Mouse (Mus musculus) liver (tissue): ENCODE data around the gene Depdc5.

ENCODE experiments used
- DNase-seq: peaks from one replicate; pipeline ENCODE4 v3.0.0-alpha.2; 2020; ENCODE audit warnings: mixed read lengths

The Depdc5 gene

GRCm38 (mm10) chr5:33002781-33003180, 139.3 kb downstream of the Depdc5 start:
- no peak for DNase-seq

GRCm38 (mm10) chr5:33003500-33003899, 140.0 kb downstream of the Depdc5 start:
- no peak for DNase-seq

DNA sequence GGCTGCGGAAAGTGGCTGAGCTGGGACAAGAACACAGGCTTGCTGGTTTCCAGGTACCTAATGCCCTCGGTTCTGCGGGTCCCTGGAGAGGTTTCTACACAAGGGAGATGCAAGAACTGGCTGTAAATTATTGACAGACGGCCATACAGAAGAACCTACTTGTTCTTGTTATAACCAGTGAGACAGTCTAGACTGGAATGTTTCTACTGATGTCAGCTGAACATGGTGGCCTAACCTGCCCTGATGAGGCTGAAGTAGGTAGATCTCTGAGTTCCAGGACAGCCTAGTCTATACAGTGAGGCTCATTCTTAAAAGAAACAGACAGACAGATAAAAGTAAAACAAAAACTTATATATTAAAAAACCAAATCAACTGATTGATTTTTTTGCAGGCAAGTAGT, 140.6 kb downstream of the Depdc5 start:
- no peak for DNase-seq

GRCm38 (mm10) chr5:33005442-33006145, 142.1 kb downstream of the Depdc5 start:
- DNase-seq = no peak

DNA sequence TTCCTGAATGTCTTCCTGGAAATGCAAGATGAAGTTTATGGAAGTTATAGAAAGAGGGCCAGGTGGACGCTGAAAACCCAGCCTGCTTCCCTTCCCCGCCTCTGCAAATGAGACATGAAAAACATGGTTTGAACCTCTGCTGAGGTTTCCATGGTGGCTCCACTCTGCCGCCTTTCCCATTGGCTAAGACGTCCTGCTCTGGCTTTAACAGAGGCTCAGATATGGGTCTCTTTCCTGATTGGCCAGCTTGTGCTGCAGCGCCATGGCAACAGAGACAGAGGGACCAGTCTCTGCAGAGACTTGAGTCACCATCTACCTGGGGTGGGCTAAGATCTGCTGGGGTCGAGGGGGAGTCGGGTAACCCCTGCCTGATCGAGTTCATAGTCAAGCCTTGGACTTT, 143.2 kb downstream of the Depdc5 start:
- no peak for DNase-seq

GRCm38 (mm10) chr5:33007371-33007770, 143.9 kb downstream of the Depdc5 start:
- DNase-seq = no peak

DNA sequence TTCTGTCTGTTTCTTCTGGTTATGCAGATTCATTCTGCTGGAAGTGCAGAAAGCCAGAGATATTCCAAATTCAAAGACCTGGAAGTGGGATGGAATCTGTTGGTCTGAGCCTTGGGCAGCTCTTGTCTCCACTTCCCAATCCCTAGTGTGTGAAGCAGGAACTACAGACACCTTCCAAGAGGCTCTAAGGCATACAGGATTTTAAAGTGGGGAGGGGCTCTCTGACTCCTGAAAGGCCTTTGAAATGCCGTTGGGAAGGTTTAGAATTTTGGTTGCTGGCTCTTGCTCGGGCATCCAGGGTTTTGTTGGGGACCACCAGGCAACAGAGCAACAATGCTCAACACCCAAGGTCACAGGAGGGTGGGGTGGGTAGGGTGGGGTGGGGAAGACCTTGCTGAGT, 145.8 kb downstream of the Depdc5 start:
- no peak for DNase-seq

GRCm38 (mm10) chr5:33009818-33010812, 146.6 kb downstream of the Depdc5 start:
- no peak for DNase-seq

GRCm38 (mm10) chr5:33011132-33012106, 147.9 kb downstream of the Depdc5 start:
- DNase-seq = no peak

DNA sequence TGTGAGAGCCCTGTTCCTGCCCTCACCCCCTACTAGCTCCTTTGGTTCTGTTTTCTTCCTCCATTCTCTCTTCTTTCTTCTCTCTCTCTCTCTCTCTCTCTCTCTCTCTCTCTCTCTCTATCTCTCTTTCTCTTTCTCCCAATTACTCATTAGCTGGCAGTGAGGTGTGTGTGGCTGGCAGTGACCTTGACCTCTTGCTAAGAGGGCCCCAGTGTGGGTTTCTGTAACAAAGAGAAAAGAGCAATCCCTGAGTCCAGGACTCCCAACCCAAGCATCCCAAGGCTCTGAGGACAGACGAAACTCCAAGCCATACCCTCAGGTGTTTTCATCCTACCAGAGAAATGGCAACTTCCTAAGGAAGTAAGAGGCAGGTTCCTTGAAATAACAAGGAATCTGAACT, 150.6 kb downstream of the Depdc5 start:
- no peak for DNase-seq

DNA sequence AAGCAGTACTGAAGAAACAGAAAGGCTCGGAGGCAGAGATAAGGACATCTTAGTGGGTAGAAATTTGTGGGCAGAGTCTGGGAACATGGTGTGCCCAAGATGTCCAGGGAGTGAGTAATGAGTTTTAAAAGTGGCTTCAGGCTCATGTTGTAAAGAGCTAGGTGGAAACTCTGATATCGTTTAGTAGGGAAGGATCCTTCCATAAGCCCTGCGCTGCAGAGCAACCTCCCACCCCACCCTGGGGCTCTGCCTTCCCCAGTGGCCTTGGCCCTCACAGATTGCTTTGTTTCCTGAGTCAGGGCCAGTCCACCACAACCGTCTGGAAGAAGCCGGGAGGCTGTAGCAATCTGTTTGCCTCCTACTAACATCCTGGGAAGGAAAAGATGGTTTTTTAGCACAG, 152.1 kb downstream of the Depdc5 start:
- DNase-seq = no peak

- no peak for DNase-seq
These were observed 154.7 kb downstream of the Depdc5 start for GRCm38 (mm10) chr5:33018189-33018560.

GRCm38 (mm10) chr5:33018561-33019425, 155.3 kb downstream of the Depdc5 start, which contains the start of gene Ywhah:
Gene Ywhah (plus strand): TSS chr5:33018816.
- DNase-seq = peak; percentile 98

DNA sequence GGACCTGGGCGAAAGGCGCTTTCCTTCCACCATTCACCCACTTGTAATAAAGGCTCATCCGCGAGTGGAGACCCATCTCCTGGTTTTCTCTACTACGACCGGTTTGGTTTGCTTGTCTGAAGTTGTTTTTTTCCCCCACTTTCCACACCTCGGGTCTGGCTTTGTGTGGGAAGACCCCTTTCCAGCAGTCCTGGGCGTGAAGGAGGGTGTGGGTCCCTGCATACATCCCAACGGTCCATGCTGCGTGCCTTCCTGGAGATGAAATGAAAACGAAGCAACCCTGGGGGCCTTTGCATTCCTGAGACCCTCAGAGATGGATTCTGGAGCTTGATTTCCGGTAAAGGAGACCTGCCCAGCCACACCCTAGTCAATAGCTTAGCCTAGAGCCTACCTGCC, 155.9 kb downstream of the Depdc5 start:
- peak; percentile 52 for DNase-seq

DNA sequence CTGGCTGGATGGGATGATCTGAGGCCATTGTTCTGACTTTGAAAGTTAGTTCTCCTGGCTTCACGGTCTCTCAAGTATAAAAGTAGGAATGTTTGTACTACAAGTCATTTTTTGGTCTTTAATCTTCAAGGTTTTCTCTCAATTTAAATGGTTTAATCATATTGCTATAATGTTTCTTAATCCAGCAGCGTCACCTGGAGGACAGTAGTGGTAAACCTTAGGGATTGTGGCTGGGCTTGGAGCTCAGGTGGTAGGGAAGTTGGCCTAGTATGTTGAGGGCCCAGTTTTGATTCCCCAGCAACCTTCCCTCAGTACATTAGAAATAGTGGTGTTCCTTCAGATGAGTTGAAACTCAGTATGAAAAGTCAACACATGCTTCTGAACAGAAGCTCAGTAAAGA, 158.1 kb downstream of the Depdc5 start:
- DNase-seq = no peak

DNA sequence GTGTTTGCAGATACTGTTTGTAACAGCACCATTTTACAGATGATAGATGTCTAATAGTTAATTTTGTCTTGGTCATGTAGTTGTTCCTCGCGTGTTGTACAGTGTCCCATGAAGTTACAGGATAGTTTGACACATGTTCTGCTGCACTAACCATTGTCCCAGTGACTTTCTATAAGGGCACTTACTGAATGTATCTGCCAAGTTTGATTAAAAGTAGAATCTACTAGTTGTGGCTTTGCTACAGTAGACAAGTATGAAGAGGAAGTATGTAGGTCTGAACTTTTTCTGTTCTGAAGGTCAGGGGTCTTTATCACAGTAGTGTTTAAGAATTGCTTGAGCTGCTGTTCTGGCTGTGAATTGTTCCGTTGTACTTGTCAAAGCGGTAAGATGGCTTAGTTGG, 159.8 kb downstream of the Depdc5 start:
- DNase-seq = no peak

GRCm38 (mm10) chr5:33024474-33024873, 161.0 kb downstream of the Depdc5 start:
- DNase-seq = no peak

DNA sequence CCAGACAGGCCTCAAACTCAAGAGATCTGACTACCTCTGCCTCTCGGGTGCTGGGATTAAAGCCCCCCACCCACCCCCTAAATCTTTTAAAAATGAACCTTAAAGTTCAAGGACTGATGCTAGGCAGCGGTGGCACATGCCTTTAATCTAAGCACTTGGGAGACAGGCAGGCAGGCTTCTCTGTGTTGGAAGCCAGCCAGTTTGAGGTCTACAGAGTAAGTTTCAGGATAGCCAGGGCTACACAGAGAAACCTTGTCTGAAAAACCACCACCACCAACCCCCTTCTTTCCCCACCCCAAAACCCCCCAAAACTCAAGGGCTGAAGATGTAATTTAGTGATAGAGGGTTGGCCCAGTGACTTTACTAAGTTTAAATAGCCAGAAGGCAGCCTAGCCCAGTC, 165.2 kb downstream of the Depdc5 start:
- no peak for DNase-seq

- DNase-seq = no peak
These were observed 167.1 kb downstream of the Depdc5 start for GRCm38 (mm10) chr5:33030425-33031175.

DNA sequence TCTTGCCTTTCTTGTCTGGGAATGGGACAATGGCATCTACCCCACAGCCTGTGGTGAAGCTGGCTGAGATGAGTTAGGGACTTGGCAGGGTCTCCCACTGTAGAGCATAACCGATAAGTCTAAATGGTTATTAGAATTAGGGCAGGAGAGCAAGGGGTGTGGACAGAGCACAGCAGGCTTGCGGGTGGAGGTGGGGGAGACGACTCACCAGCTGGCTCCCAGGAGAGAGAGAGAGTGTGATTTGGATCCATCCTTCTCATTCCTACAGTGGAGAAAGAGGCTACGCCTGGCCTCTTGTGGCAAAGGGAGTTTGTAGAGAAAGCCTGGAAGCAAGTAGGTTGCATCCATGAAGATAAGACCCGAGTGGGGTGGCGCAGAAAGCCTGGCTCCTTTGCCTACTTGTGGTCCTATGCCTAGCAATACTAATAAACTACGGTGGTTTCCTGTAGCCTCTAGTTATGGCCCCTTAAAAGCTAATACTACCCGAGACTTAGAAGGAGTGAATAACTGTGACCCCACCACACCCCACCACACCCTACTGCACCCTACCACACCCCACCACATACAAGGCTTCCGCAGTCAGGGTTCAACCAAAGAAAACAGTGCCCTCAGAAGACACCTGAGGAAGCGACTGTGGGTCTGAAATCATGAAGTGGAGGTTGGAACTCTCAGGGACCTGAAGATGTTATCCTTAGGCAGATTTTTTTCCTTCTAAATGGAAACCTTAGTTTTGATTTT, 168.7 kb downstream of the Depdc5 start:
- DNase-seq = peak; percentile 42
